Mouse (Mus musculus) megakaryocyte, embryonic 14.5 days (primary cell): ENCODE results near the gene Vmn1r76. TPM values are rescaled to one million over a fixed set of nuclear protein-coding genes. Genes with fewer than 3 reads are reported as not detected.

ENCODE experiments used
- H3K27me3 ChIP-seq: replicated peaks from 2 replicates; pipeline ENCODE3; 2012; ENCODE audit warnings: inconsistent platforms
- H3K36me3 ChIP-seq: replicated peaks from 2 replicates; pipeline ENCODE3; 2012; ENCODE audit warnings: low read length, inconsistent platforms, mixed read lengths
- H3K4me1 ChIP-seq: 2 replicates; pipeline ENCODE4 v1.6.1; 2012; ENCODE audit warnings: inconsistent platforms
- H3K4me3 ChIP-seq: replicated peaks from 2 replicates; pipeline ENCODE3; 2012; ENCODE audit warnings: moderate library complexity, mild to moderate bottlenecking, inconsistent platforms
- H3K9me3 ChIP-seq: 2 replicates; pipeline ENCODE4 v1.6.1; 2012; ENCODE audit warnings: inconsistent platforms
- FLI1 ChIP-seq: IDR thresholded peaks from 2 replicates; pipeline ENCODE4 v1.6.1; 2012; ENCODE audit warnings: low read length, inconsistent platforms, mixed read lengths
- GATA1 ChIP-seq: IDR thresholded peaks from 3 replicates; pipeline ENCODE4 v1.6.1; 2012; ENCODE audit warnings: mixed read lengths, low read length, inconsistent platforms, borderline replicate concordance
- polyA plus RNA-seq: library from polyadenylated mRNA; stranded (reverse); fragments of >175 nt; gene quantifications from 2 replicates; pipeline ENCODE4 v1.2.3, GENCODE M21; 2012; ENCODE audit warnings: low replicate concordance; ENCODE audit not compliant: insufficient read depth

Vmn1r76 gene
- polyA plus RNA-seq = 0.32 TPM in 1 of 2 replicates, not detected in the other

DNA sequence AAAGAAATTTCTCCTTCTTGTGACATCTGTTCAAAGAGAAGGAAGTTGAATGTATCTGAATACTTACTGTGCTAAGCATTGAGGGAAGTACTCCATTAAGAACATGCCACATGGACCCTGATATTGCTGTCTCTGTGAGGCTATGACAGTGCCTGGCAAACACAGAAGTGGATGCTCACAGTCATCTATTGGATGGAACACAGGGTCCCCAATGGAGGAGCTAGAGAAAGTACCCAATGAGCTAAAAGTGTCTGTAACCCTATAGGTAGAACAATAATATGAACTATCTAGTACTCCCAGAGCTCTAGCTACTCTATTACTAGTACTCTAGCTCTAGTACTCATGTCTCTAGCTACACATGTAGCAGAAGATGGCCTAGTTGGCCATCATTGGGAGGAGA lies at the start of gene Vmn1r76:
TSS of gene Vmn1r76 (minus strand) at position 101 of the 400 bp plus-strand sequence.
- Histone ChIP-seq H3K4me3 (no peak within 1 kb of the TSS), H3K36me3 (no peaks in the 10 kb centered on the region), H3K27me3 (no peaks in the 10 kb centered on the region), H3K4me1 (no peaks in the 10 kb centered on the region), H3K9me3 (peaks cover under 1% of the 10 kb centered on the region; the same call in 1 of the 2 replicates)
- TF ChIP-seq GATA1 (no peak), FLI1 (no peak)

DNA sequence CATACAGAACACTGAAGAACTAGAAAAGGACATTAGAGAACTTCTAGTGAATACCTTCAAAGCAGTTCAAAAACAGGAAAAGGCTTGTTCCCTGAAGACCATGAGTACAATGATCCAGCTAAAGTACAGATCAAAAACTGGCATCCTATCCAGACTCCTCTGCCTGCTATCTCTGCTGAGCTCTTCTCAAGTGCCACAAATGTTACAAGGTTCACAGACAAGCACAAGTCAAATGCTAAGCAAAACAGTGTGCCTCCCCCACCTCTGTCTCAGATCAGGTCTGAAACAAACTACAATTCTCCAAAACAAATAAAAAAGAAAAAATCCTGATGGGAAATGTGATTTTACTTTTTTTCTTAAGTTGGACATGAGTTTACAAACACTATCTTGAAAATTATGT lies 34.6 kb upstream of the Vmn1r76 start:
- TF ChIP-seq GATA1 (no peak), FLI1 (no peak)

DNA sequence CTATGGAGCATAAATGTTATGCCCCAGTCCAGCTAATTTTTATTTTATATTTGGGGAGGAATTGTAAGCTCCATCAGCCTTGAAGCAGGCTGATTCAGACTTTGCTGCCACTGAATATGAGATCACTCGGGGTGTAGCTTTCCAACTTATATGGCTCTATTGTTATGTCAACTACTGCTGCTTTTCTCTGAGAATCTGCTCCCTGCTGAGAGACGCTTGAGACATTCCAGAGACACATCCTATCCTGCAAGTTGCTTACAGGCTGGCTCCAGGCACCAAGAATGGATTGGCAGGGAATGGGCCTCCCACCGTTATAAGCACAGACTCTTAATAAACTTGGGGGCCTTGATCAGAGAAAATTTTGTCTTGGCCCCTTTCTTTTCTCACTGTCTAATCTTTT lies 10.0 kb upstream of the Vmn1r76 start:
- H3K27me3 ChIP-seq = no peaks in the 10 kb centered on the region
- no peaks in the 10 kb centered on the region for H3K36me3 ChIP-seq
- no peak overlapping the region for H3K4me3 ChIP-seq
- no peaks in the 10 kb centered on the region for H3K4me1 ChIP-seq
- peaks cover 30% of the 10 kb centered on the region for H3K9me3 ChIP-seq
- no peak for TF ChIP-seq GATA1
- TF ChIP-seq FLI1 = no peak

More for the DNA sequence above, 34.6 kb upstream of the Vmn1r76 start:
- no peaks in the 10 kb centered on the region for H3K4me1 ChIP-seq
- no peak overlapping the region for H3K4me3 ChIP-seq
- H3K27me3 ChIP-seq = no peaks in the 10 kb centered on the region
- peaks cover 17% of the 10 kb centered on the region for H3K9me3 ChIP-seq
- no peaks in the 10 kb centered on the region for H3K36me3 ChIP-seq

DNA sequence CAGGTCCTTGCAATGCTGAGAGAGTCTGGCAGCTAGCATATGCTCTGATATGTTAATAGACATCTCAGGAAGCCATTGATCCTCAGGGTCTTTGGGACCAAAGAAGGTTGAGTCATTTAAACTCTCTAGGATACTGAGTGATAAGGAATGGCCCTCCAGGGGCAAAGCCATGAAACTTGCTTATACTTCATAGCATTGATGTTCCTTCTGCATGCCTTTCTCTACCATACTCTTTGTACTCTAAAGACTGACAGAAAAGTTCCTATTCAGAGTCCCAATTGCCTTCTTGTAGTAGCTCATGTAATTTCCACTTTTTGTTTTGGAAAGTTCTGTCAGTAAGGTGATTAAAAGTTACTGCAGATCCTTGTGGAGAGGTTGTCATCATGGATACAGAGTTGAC lies 63.7 kb downstream of the Vmn1r76 start, which contains the start of gene Vmn1r75:
TSS of gene Vmn1r75 (plus strand) at position 301 of the 400 bp plus-strand sequence.
- Histone ChIP-seq H3K36me3 (no peaks in the 10 kb centered on the region), H3K9me3 (peaks cover 5% of the 10 kb centered on the region; the same call in 1 of the 2 replicates), H3K4me1 (no peaks in the 10 kb centered on the region), H3K4me3 (no peak within 1 kb of the TSS), H3K27me3 (no peaks in the 10 kb centered on the region)
- TF ChIP-seq GATA1 (no peak), FLI1 (no peak)

Other genes starting within 250 kb of the Vmn1r76 start
- gene Vmn1r73, start 207.9 kb downstream of the Vmn1r76 start, polyA plus RNA-seq = 0.03 TPM in 1 of 2 replicates, not detected in the other
- not detected in 2 replicates for gene Vmn1r74, start 104.2 kb downstream of the Vmn1r76 start, polyA plus RNA-seq
- not detected in 2 replicates for gene Vmn1r75, start 63.6 kb downstream of the Vmn1r76 start, polyA plus RNA-seq
- gene Vmn1r77, start 98.5 kb upstream of the Vmn1r76 start, polyA plus RNA-seq = 0.47 TPM in 1 of 2 replicates, not detected in the other
- gene Vmn1r78, start 212.0 kb upstream of the Vmn1r76 start, polyA plus RNA-seq = not detected in 2 replicates
- gene Vmn1r79, start 233.1 kb upstream of the Vmn1r76 start, polyA plus RNA-seq = not detected in 2 replicates